ENCODE assay signal across 24 mouse cellular contexts in the genomic region with DNA sequence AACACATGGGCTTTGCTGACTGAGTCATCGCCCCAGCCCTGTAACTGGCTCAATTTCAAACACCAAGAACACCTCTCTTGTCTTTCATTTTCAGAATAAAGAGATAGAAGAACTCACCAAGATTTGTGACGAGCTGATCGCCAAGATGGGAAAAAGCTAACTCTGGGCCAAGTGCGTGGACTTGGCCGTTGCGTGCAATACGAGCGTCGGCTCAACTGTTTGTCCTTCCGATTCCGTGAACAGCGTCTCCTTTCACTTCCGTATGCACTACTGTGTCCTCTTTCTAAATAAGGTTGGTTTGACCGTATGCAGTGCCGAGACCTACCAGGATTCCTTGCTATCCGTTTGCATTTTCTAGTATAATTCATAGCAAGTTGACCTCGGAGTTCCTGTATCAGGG. TPM values are rescaled to one million over a fixed set of nuclear protein-coding genes. Genes with fewer than 3 reads are reported as not detected.
DNase-seq lines count a peak whose midpoint lies in the region; ATAC-seq lines count a peak whose summit lies in the region.
"Had no signal": no experiment of that assay in that cellular context is flagged by ENCODE, and none has a peak within 500 bp of the region (broad histone marks: within the 10 kb centered on the region; RNA-seq: fewer than 3 reads in every experiment).

No protein-coding gene starts in this region.

- no peak overlapping the region for H3K9ac ChIP-seq in embryonic facial prominence, embryonic 13.5 days
- H3K9ac ChIP-seq: forebrain, embryonic 13.5 days; forebrain, embryonic 15.5 days; forebrain, postnatal 0 days had no signal

- H3K4me2 ChIP-seq in embryonic facial prominence, embryonic 13.5 days, result no peak overlapping the region
- H3K4me2 ChIP-seq: forebrain, embryonic 13.5 days; forebrain, embryonic 15.5 days had no signal

- ATAC-seq in embryonic facial prominence, embryonic 13.5 days (ENCODE audit: insufficient number of reproducible peaks, insufficient read depth, low FRiP score, low TSS enrichment, low read depth), result no peak
- ATAC-seq: activated CD4-positive, CD25-positive, alpha-beta regulatory T cell, adult 4 months; CD4-positive, CD25-positive, alpha-beta regulatory T cell, adult 4 months; forebrain, embryonic 13.5 days; forebrain, embryonic 15.5 days; forebrain, postnatal 0 days; Patski had no signal

- no peaks in the 10 kb centered on the region for H3K27me3 ChIP-seq in embryonic facial prominence, embryonic 13.5 days
- no peaks in the 10 kb centered on the region for H3K27me3 ChIP-seq in embryonic facial prominence, embryonic 10.5 days (replicated peaks; ENCODE audit: low read depth, poor library complexity, severe bottlenecking)
- H3K27me3 ChIP-seq: forebrain, embryonic 13.5 days; forebrain, embryonic 15.5 days; Patski had no signal

- H3K36me3 ChIP-seq in embryonic facial prominence, embryonic 13.5 days, result peaks cover 57% of the 10 kb centered on the region
- peaks cover 54% of the 10 kb centered on the region for H3K36me3 ChIP-seq in embryonic facial prominence, embryonic 10.5 days (replicated peaks)
- H3K36me3 ChIP-seq: G1E had no signal

- DNase-seq in adrenal gland, adult (ENCODE audit: inconsistent age in 2 of 2, low spot score in 1 of 2), result peak; percentile 53 to 84
- DNase-seq in adrenal gland, postnatal 4 days (ENCODE audit: low spot score in 2 of 2), result no peak
- peak; percentile 33 for DNase-seq in adrenal gland, postnatal 14 days
- DNase-seq in adrenal gland, postnatal 25 days, result no peak
- DNase-seq in embryonic facial prominence, embryonic 10.5 days (ENCODE audit: low spot score), result no peak
- DNase-seq: B cell, adult 2 months; cerebellum, adult 11-12 months; cerebellum, adult 2 months; cerebellum, adult 9-10 months; cerebellum, postnatal 10 days; cerebellum, postnatal 25 days; forebrain, postnatal 0 days had no signal

- no peaks in the 10 kb centered on the region for H3K9me3 ChIP-seq in embryonic facial prominence, embryonic 13.5 days
- H3K9me3 ChIP-seq in embryonic facial prominence, embryonic 10.5 days, result no peaks in the 10 kb centered on the region
- H3K9me3 ChIP-seq: forebrain, embryonic 13.5 days; forebrain, embryonic 15.5 days had no signal

- no peak overlapping the region for H3K4me3 ChIP-seq in embryonic facial prominence, embryonic 13.5 days
- H3K4me3 ChIP-seq in embryonic facial prominence, embryonic 10.5 days, result no peak overlapping the region
- H3K4me3 ChIP-seq: forebrain, embryonic 13.5 days; forebrain, embryonic 15.5 days had no signal

- 0 out of 2 replicates have a peak overlapping the region, but pooled peaks have one; percentile 11 for H3K27ac ChIP-seq in embryonic facial prominence, embryonic 13.5 days
- no peak overlapping the region for H3K27ac ChIP-seq in embryonic facial prominence, embryonic 10.5 days (replicated peaks)
- H3K27ac ChIP-seq: forebrain, embryonic 13.5 days; forebrain, embryonic 15.5 days had no signal

- H3K4me1 ChIP-seq in embryonic facial prominence, embryonic 13.5 days, result peaks cover 4% of the 10 kb centered on the region; the same call in 1 of the 2 replicates
- H3K4me1 ChIP-seq in embryonic facial prominence, embryonic 10.5 days, result peaks cover 6% of the 10 kb centered on the region

- WGBS in embryonic facial prominence, embryonic 13.5 days, result 89% methylated on average over 17 of the region's 17 CpGs
- 94% methylated on average over 17 of the region's 17 CpGs for WGBS in embryonic facial prominence, embryonic 10.5 days

RNA-seq across cellular contexts. Expression of a gene that starts 9.7 kb away (rescaled TPM):
- total RNA-seq in adrenal gland, postnatal 4 days (2021), result under 1 TPM; 0.11 to 0.36 TPM
- total RNA-seq in adrenal gland, postnatal 14 days (2021), result not detected in 2 replicates
- total RNA-seq in adrenal gland, postnatal 25 days (2021), result not detected in 2 replicates
- not detected in 2 replicates for polyA plus RNA-seq in embryonic facial prominence, embryonic 13.5 days (2015; fragmentation: Nextera tagmentation; extraction: Ambion mirVana)
- 0.14 TPM in 1 of 2 replicates, not detected in the other for polyA plus RNA-seq in embryonic facial prominence, embryonic 10.5 days (2016; fragmentation: Nextera tagmentation; extraction: Ambion mirVana)
- total RNA-seq: CH12.LX; gastrocnemius, adult 18-20 months had no signal
- polyA plus RNA-seq: embryonic facial prominence, embryonic 11.5 days; embryonic facial prominence, embryonic 14.5 days; forebrain, embryonic 11.5 days; forebrain, embryonic 13.5 days; forebrain, embryonic 15.5 days; G1E had no signal

Comparison
In these comparisons a context has a peak if more than half of its experiments do, and no peak if none do; other contexts are left out.
1. DNase-seq: peak in adrenal gland, adult (2 of 2) and adrenal gland, postnatal 14 days (single experiment); none in adrenal gland, postnatal 4 days (0 of 2), adrenal gland, postnatal 25 days (single experiment) and embryonic facial prominence, embryonic 10.5 days (single experiment).